Mouse (Mus musculus): ENCODE measurements around the gene 2210407C18Rik. TPM values are rescaled to one million over a fixed set of nuclear protein-coding genes. Genes with fewer than 3 reads are reported as not detected.

2210407C18Rik gene
- polyA plus RNA-seq, 1 experiment from 2014 or later = 0.22 TPM

- Histone ChIP-seq H3K4me1 (replicated peaks; ENCODE audit: control insufficient read depth, insufficient read depth, low read length) (no peaks in the 10 kb centered on the region), H3K4me2 (ENCODE audit: low read length) (no peak overlapping the region), H3K4me3 (ENCODE audit: low read depth, low read length) (no peak overlapping the region), H3K36me3 (ENCODE audit: control insufficient read depth, insufficient read depth, low read length) (no peaks in the 10 kb centered on the region), H3K9me3 (ENCODE audit: control insufficient read depth, low read length) (no peaks in the 10 kb centered on the region), H3K9ac (ENCODE audit: low read length) (no peak overlapping the region), H3K27me3 (replicated peaks; ENCODE audit: control insufficient read depth, insufficient read depth, low read length) (no peaks in the 10 kb centered on the region), H3K27ac (ENCODE audit: low read depth) (no peak overlapping the region)
- ATAC-seq (replicated peaks; ENCODE audit: low FRiP score, low TSS enrichment, low read depth) (no peak), DNase-seq (ENCODE audit: low spot score) (peak; percentile 63)
- WGBS = 70% methylated on average over 7 of the region's 7 CpGs
Measured at GRCm38 (mm10) chr11:58587898-58588348, 28.0 kb downstream of the 2210407C18Rik start.

- DNase-seq (ENCODE audit: low spot score) (no peak), ATAC-seq (replicated peaks; ENCODE audit: low FRiP score, low TSS enrichment, low read depth) (no peak)
- no peak overlapping the region for H3K27ac ChIP-seq (ENCODE audit: low read depth)
- no peaks in the 10 kb centered on the region for H3K4me1 ChIP-seq (replicated peaks; ENCODE audit: control insufficient read depth, insufficient read depth, low read length)
- WGBS = 76% methylated on average over 8 of the region's 8 CpGs
- no peak overlapping the region for H3K4me3 ChIP-seq (ENCODE audit: low read depth, low read length)
- H3K27me3 ChIP-seq (replicated peaks; ENCODE audit: control insufficient read depth, insufficient read depth, low read length) = no peaks in the 10 kb centered on the region
- no peaks in the 10 kb centered on the region for H3K36me3 ChIP-seq (ENCODE audit: control insufficient read depth, insufficient read depth, low read length)
- no peaks in the 10 kb centered on the region for H3K9me3 ChIP-seq (ENCODE audit: control insufficient read depth, low read length)
- H3K4me2 ChIP-seq (ENCODE audit: low read length) = no peak overlapping the region
- no peak overlapping the region for H3K9ac ChIP-seq (ENCODE audit: low read length)
Measured at GRCm38 (mm10) chr11:58578636-58579035, 37.2 kb downstream of the 2210407C18Rik start.

- H3K4me1 ChIP-seq (replicated peaks; ENCODE audit: control insufficient read depth, insufficient read depth, low read length) = no peaks in the 10 kb centered on the region
- no peak within 1 kb of the TSS for H3K9ac ChIP-seq (ENCODE audit: low read length)
- no peaks in the 10 kb centered on the region for H3K27me3 ChIP-seq (replicated peaks; ENCODE audit: control insufficient read depth, insufficient read depth, low read length)
- no peak for DNase-seq (ENCODE audit: low spot score)
- H3K36me3 ChIP-seq (ENCODE audit: control insufficient read depth, insufficient read depth, low read length) = no peaks in the 10 kb centered on the region
- H3K4me2 ChIP-seq (ENCODE audit: low read length) = no peak within 1 kb of the TSS
- 63% methylated on average over 1 of the region's 1 CpGs for WGBS
- no peak within 1 kb of the TSS for H3K4me3 ChIP-seq (ENCODE audit: low read depth, low read length)
- H3K27ac ChIP-seq (ENCODE audit: low read depth) = no peak within 1 kb of the TSS
- H3K9me3 ChIP-seq (ENCODE audit: control insufficient read depth, low read length) = no peaks in the 10 kb centered on the region
- ATAC-seq (replicated peaks; ENCODE audit: low FRiP score, low TSS enrichment, low read depth) = no peak
Measured at GRCm38 (mm10) chr11:58577430-58577829, 38.4 kb downstream of the 2210407C18Rik start, which contains the start of gene Olfr325. Olfr325 (plus strand) TSS chr11:58577730.

- H3K4me1 ChIP-seq (replicated peaks; ENCODE audit: control insufficient read depth, insufficient read depth, low read length) = no peaks in the 10 kb centered on the region
- no peaks in the 10 kb centered on the region for H3K27me3 ChIP-seq (replicated peaks; ENCODE audit: control insufficient read depth, insufficient read depth, low read length)
- no peak within 1 kb of the TSS for H3K4me3 ChIP-seq (ENCODE audit: low read depth, low read length)
- no peak within 1 kb of the TSS for H3K27ac ChIP-seq (ENCODE audit: low read depth)
- 76% methylated on average over 5 of the region's 5 CpGs for WGBS
- H3K9ac ChIP-seq (ENCODE audit: low read length) = no peak within 1 kb of the TSS
- H3K4me2 ChIP-seq (ENCODE audit: low read length) = no peak within 1 kb of the TSS
- ATAC-seq (replicated peaks; ENCODE audit: low FRiP score, low TSS enrichment, low read depth) (no peak), DNase-seq (ENCODE audit: low spot score) (no peak)
- no peaks in the 10 kb centered on the region for H3K36me3 ChIP-seq (ENCODE audit: control insufficient read depth, insufficient read depth, low read length)
- H3K9me3 ChIP-seq (ENCODE audit: control insufficient read depth, low read length) = no peaks in the 10 kb centered on the region
Measured at GRCm38 (mm10) chr11:58570405-58570804, 45.5 kb downstream of the 2210407C18Rik start, which contains the start of gene Olfr224. Olfr224 (minus strand) TSS chr11:58570553.

Other genes starting within 250 kb of the 2210407C18Rik start
- gene Lypd8, start 237.0 kb downstream of the 2210407C18Rik start, polyA plus RNA-seq (2014; fragmentation: Nextera tagmentation; extraction: Ambion mirVana) = 274 and 403 TPM in 2 replicates
- not detected in 2 replicates for gene 1810065E05Rik, start 195.0 kb downstream of the 2210407C18Rik start, polyA plus RNA-seq (2014; fragmentation: Nextera tagmentation; extraction: Ambion mirVana)
- gene Gm12253, start 183.5 kb downstream of the 2210407C18Rik start, polyA plus RNA-seq (2014; fragmentation: Nextera tagmentation; extraction: Ambion mirVana) = not detected in 2 replicates
- not detected in 2 replicates for gene Lypd9, start 163.2 kb downstream of the 2210407C18Rik start, polyA plus RNA-seq (2014; fragmentation: Nextera tagmentation; extraction: Ambion mirVana)
- not detected in 2 replicates for gene Olfr30, start 153.8 kb downstream of the 2210407C18Rik start, polyA plus RNA-seq (2014; fragmentation: Nextera tagmentation; extraction: Ambion mirVana)
- not detected in 2 replicates for gene Olfr332, start 123.5 kb downstream of the 2210407C18Rik start, polyA plus RNA-seq (2014; fragmentation: Nextera tagmentation; extraction: Ambion mirVana)
- gene Olfr331, start 113.5 kb downstream of the 2210407C18Rik start, polyA plus RNA-seq (2014; fragmentation: Nextera tagmentation; extraction: Ambion mirVana) = not detected in 2 replicates
- gene Olfr330, start 81.2 kb downstream of the 2210407C18Rik start, polyA plus RNA-seq (2014; fragmentation: Nextera tagmentation; extraction: Ambion mirVana) = not detected in 2 replicates
- not detected in 2 replicates for gene Olfr329-ps, start 69.7 kb downstream of the 2210407C18Rik start, polyA plus RNA-seq (2014; fragmentation: Nextera tagmentation; extraction: Ambion mirVana)
- 0.08 TPM in 1 of 2 replicates, not detected in the other for gene Olfr328, start 60.4 kb downstream of the 2210407C18Rik start, polyA plus RNA-seq (2014; fragmentation: Nextera tagmentation; extraction: Ambion mirVana)
- gene Olfr224, start 45.5 kb downstream of the 2210407C18Rik start, polyA plus RNA-seq (2014; fragmentation: Nextera tagmentation; extraction: Ambion mirVana) = not detected in 2 replicates
- gene Olfr325, start 38.3 kb downstream of the 2210407C18Rik start, polyA plus RNA-seq (2014; fragmentation: Nextera tagmentation; extraction: Ambion mirVana) = not detected in 2 replicates
- not detected in 2 replicates for gene Olfr324, start 21.0 kb downstream of the 2210407C18Rik start, polyA plus RNA-seq (2014; fragmentation: Nextera tagmentation; extraction: Ambion mirVana)
- 0.12 TPM in 1 of 2 replicates, not detected in the other for gene Olfr323, start 14.4 kb upstream of the 2210407C18Rik start, polyA plus RNA-seq (2014; fragmentation: Nextera tagmentation; extraction: Ambion mirVana)
- 0.08 and 0.16 TPM in 2 replicates for gene Trim58, start 24.4 kb upstream of the 2210407C18Rik start, polyA plus RNA-seq (2014; fragmentation: Nextera tagmentation; extraction: Ambion mirVana)
- not detected in 2 replicates for gene Olfr322, start 42.7 kb upstream of the 2210407C18Rik start, polyA plus RNA-seq (2014; fragmentation: Nextera tagmentation; extraction: Ambion mirVana)
- not detected in 2 replicates for gene Olfr320, start 65.0 kb upstream of the 2210407C18Rik start, polyA plus RNA-seq (2014; fragmentation: Nextera tagmentation; extraction: Ambion mirVana)
- not detected in 2 replicates for gene Olfr319, start 83.1 kb upstream of the 2210407C18Rik start, polyA plus RNA-seq (2014; fragmentation: Nextera tagmentation; extraction: Ambion mirVana)
- gene Olfr318, start 107.9 kb upstream of the 2210407C18Rik start, polyA plus RNA-seq (2014; fragmentation: Nextera tagmentation; extraction: Ambion mirVana) = not detected in 2 replicates
- gene Olfr317, start 123.1 kb upstream of the 2210407C18Rik start, polyA plus RNA-seq (2014; fragmentation: Nextera tagmentation; extraction: Ambion mirVana) = not detected in 2 replicates
- gene Olfr316, start 136.7 kb upstream of the 2210407C18Rik start, polyA plus RNA-seq (2014; fragmentation: Nextera tagmentation; extraction: Ambion mirVana) = not detected in 2 replicates
- gene Olfr315, start 157.1 kb upstream of the 2210407C18Rik start, polyA plus RNA-seq (2014; fragmentation: Nextera tagmentation; extraction: Ambion mirVana) = not detected in 2 replicates
- gene Olfr314, start 166.9 kb upstream of the 2210407C18Rik start, polyA plus RNA-seq (2014; fragmentation: Nextera tagmentation; extraction: Ambion mirVana) = not detected in 2 replicates
- 40.1 and 47.1 TPM in 2 replicates for gene Fam183b, start 185.9 kb upstream of the 2210407C18Rik start, polyA plus RNA-seq (2014; fragmentation: Nextera tagmentation; extraction: Ambion mirVana)
- not detected in 2 replicates for gene Olfr313, start 198.9 kb upstream of the 2210407C18Rik start, polyA plus RNA-seq (2014; fragmentation: Nextera tagmentation; extraction: Ambion mirVana)
- not detected in 2 replicates for gene Olfr312, start 213.2 kb upstream of the 2210407C18Rik start, polyA plus RNA-seq (2014; fragmentation: Nextera tagmentation; extraction: Ambion mirVana)
- gene Olfr311, start 223.2 kb upstream of the 2210407C18Rik start, polyA plus RNA-seq (2014; fragmentation: Nextera tagmentation; extraction: Ambion mirVana) = not detected in 2 replicates
- 9.4 and 10.6 TPM in 2 replicates for gene Gm12258, start 231.1 kb upstream of the 2210407C18Rik start, polyA plus RNA-seq (2014; fragmentation: Nextera tagmentation; extraction: Ambion mirVana)

Data from intestine, embryonic 14.5 days (tissue).